Mouse (Mus musculus) cerebellum, adult 2 months (tissue): ENCODE measurements around the gene Ube2o. TPM values are rescaled to one million over a fixed set of nuclear protein-coding genes. Genes with fewer than 3 reads are reported as not detected.

Source experiments
- DNase-seq, 2 experiments: peaks; one replicate each; pipeline ENCODE4 v3.0.0; 2021
- H3K27ac ChIP-seq: fragments of 200-500 bp; 2 replicates; pipeline ENCODE4 v1.5.1; 2012; ENCODE audit warnings: low read length, control low read depth, inconsistent platforms; ENCODE audit not compliant: insufficient read depth
- H3K27me3 ChIP-seq: fragments of 200-500 bp; 2 replicates; pipeline ENCODE4 v1.6.1; 2012; ENCODE audit warnings: inconsistent platforms, mild to moderate bottlenecking, low read length, moderate library complexity; ENCODE audit not compliant: control insufficient read depth, insufficient read depth
- H3K4me1 ChIP-seq: fragments of 200-500 bp; 2 replicates; pipeline ENCODE4 v1.6.1; 2011; ENCODE audit warnings: low read length; ENCODE audit not compliant: control insufficient read depth, insufficient read depth
- H3K4me3 ChIP-seq: fragments of 200-500 bp; replicated peaks from 2 replicates; pipeline ENCODE3; 2011; ENCODE audit warnings: mild to moderate bottlenecking, low read depth, low read length, control low read depth; ENCODE audit not compliant: insufficient read depth
- CTCF ChIP-seq: fragments of 200-500 bp; IDR thresholded peaks from 2 replicates; pipeline ENCODE4 v1.5.1; 2011; ENCODE audit warnings: low read depth, mild to moderate bottlenecking, control low read depth, low read length, moderate library complexity, borderline replicate concordance; ENCODE audit not compliant: insufficient read depth
- POLR2A ChIP-seq: fragments of 200-500 bp; IDR thresholded peaks from 2 replicates; pipeline ENCODE4 v1.6.1; 2011; ENCODE audit warnings: low read length, control low read depth, borderline replicate concordance; ENCODE audit not compliant: insufficient read depth
- WGBS: fragments of 180-500 bp; shearing (Covaris S2); methylation state at CpG from one replicate; pipeline ENCODE4 v1.1.7; 2018; 5-methylcytosine and 5-hydroxymethylcytosine counted together
- polyA plus RNA-seq: library from polyadenylated mRNA; depleted of rRNA; stranded (reverse); fragments of >200 nt; gene quantifications from 2 replicates; pipeline ENCODE4 v1.2.3, GENCODE M21; 2012

Ube2o gene
- polyA plus RNA-seq, 1 experiment = 88.2 TPM

GRCm38 (mm10) chr11:116599230-116599629 lies 18.0 kb upstream of the Ube2o start:
- Histone ChIP-seq H3K27me3 (no peaks in the 10 kb centered on the region), H3K4me3 (no peak overlapping the region), H3K27ac (no peak overlapping the region), H3K4me1 (peaks cover 24% of the 10 kb centered on the region)
- WGBS = 82% methylated on average over 15 of the region's 15 CpGs
- no peak for DNase-seq
- TF ChIP-seq CTCF = no peak

DNA sequence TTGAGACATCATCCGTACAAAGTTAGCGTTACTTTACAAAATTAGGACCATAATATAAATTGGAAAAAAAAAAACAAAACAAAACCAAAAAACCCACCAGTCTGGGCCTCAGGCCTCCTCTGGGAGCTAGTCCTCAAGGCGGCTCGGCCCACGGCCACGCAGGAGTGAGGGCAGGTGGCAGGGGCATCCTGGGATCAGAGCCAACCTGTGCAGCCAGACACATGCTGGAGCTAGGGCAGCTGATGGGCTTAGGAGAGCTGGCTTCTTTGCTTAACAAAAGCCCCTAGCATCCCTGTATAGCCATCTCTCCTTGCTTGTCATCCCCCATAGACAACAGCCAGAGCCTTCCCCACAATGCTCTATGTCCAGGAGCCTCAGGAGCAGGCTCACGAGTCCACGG lies 16.9 kb upstream of the Ube2o start:
- Histone ChIP-seq H3K27ac (no peak overlapping the region), H3K27me3 (no peaks in the 10 kb centered on the region), H3K4me1 (peaks cover 28% of the 10 kb centered on the region), H3K4me3 (no peak overlapping the region)
- DNase-seq = no peak
- WGBS = 84% methylated on average over 8 of the region's 8 CpGs
- no peak for TF ChIP-seq POLR2A

- H3K4me1 ChIP-seq = peaks cover 30% of the 10 kb centered on the region
- WGBS = 89% methylated on average over 19 of the region's 19 CpGs
- H3K27me3 ChIP-seq = no peaks in the 10 kb centered on the region
- DNase-seq = no peak
- no peak for TF ChIP-seq POLR2A
- TF ChIP-seq CTCF = no peak
- H3K27ac ChIP-seq = no peak overlapping the region
- no peak overlapping the region for H3K4me3 ChIP-seq
These were observed 15.5 kb upstream of the Ube2o start for GRCm38 (mm10) chr11:116596766-116597165.

- H3K4me1 ChIP-seq = peaks cover 17% of the 10 kb centered on the region
- H3K27me3 ChIP-seq = no peaks in the 10 kb centered on the region
- TF ChIP-seq CTCF (no peak), POLR2A (no peak)
- no peak for DNase-seq
- no peak overlapping the region for H3K4me3 ChIP-seq
- 28% methylated on average over 4 of the region's 4 CpGs for WGBS
- no peak overlapping the region for H3K27ac ChIP-seq
These were observed 12.1 kb upstream of the Ube2o start for GRCm38 (mm10) chr11:116593345-116593744.

- TF ChIP-seq POLR2A (no peak), CTCF (peak; percentile 100)
These were observed 11.2 kb upstream of the Ube2o start for GRCm38 (mm10) chr11:116592428-116592827.

DNA sequence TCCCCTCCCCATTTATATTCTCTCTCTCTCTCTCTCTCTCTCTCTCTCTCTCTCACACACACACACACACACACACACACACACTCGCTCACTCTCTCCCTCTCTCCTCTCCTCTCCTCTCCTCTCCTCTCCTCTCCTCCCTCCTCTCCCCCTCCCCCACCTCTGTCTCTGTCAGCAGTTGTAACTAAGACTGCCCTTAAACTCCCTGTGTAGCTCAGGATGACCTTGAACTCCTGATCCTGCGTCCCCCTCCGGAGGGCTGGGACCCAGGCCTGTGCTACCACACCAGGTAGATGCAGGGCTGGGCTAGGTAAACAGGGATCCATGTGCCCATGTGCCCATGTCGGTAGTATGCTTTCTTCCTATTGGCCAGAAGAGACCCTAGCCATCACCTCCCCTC lies 10.4 kb upstream of the Ube2o start:
- 93% methylated on average over 4 of the region's 4 CpGs for WGBS
- Histone ChIP-seq H3K27me3 (no peaks in the 10 kb centered on the region), H3K4me3 (no peak overlapping the region), H3K4me1 (peaks cover 18% of the 10 kb centered on the region), H3K27ac (no peak overlapping the region)
- no peak for TF ChIP-seq CTCF
- no peak for TF ChIP-seq POLR2A
- DNase-seq = no peak

More at GRCm38 (mm10) chr11:116592428-116592827, 11.2 kb upstream of the Ube2o start:
- DNase-seq = peak; percentile 98 to 100
- H3K27me3 ChIP-seq = no peaks in the 10 kb centered on the region
- no peak overlapping the region for H3K27ac ChIP-seq
- no peak overlapping the region for H3K4me3 ChIP-seq
- peaks cover 14% of the 10 kb centered on the region for H3K4me1 ChIP-seq

- Histone ChIP-seq H3K4me1 (peaks cover 18% of the 10 kb centered on the region), H3K27ac (no peak overlapping the region), H3K4me3 (no peak overlapping the region), H3K27me3 (no peaks in the 10 kb centered on the region)
- TF ChIP-seq POLR2A (no peak), CTCF (no peak)
- DNase-seq = no peak
- WGBS = 78% methylated on average over 8 of the region's 8 CpGs
These were observed 8.3 kb upstream of the Ube2o start for GRCm38 (mm10) chr11:116589574-116589973.

DNA sequence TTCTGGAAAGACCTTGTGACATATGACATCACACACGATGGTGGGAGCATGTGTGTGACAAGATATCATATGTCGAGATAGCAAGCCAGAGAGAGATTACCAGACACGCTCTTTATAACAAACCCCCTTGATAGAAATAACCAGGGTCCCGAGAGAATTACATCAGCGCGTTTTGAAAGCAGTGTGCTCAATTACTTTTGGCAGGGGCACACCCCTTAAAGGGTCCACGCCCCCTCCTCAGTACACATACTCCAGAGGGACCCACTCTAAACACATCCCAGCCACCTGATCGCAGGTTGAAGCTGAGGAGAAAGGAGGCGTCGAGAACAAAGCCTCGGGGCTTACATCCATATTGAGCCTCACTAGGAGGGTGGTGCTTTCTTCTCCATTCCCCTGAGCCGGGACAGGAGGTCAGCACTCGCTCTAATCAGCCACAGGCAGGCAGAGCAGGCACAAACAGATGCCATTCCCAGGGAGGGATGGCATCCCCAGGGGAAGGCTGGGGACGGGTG lies 7.8 kb upstream of the Ube2o start:
- TF ChIP-seq POLR2A (no peak), CTCF (no peak)
- 59% methylated on average over 14 of the region's 14 CpGs for WGBS
- Histone ChIP-seq H3K4me3 (no peak overlapping the region), H3K27me3 (no peaks in the 10 kb centered on the region), H3K27ac (no peak overlapping the region), H3K4me1 (peaks cover 18% of the 10 kb centered on the region)
- DNase-seq = no peak
